Mouse (Mus musculus) liver, postnatal 0 days (tissue): Measurements from ENCODE around the gene Map3k7.

ENCODE experiments used
- CTCF ChIP-seq: sonication (generic); IDR thresholded peaks from 2 replicates; pipeline ENCODE4 v1.5.1; 2016; ENCODE audit warnings: antibody characterized with exemption, low read depth
- EP300 ChIP-seq: IDR thresholded peaks from 2 replicates; pipeline ENCODE4 v1.6.1; 2016; ENCODE audit warnings: antibody characterized with exemption, low read depth, mild to moderate bottlenecking

- TF ChIP-seq EP300 (no peak), CTCF (no peak)
Observed at GRCm38 (mm10) chr4:31943045-31943444, 20.9 kb upstream of the Map3k7 start.
